Mouse (Mus musculus) T-helper 17 cell (primary cell): Measurements from ENCODE around the gene Efcab9.

Experiments
- in situ Hi-C, 2 experiments: fragments of 300-600 bp; cut with MboI, MseI; formaldehyde crosslinking; loops; 1 replicate in 1 of 2; 2 replicates in 1 of 2; pipeline ENCODE4 v1.15.1; 2025; ENCODE audit warnings: high pct_unique_total_duplicates in 2 of 2

Gene Efcab9

GRCm38 (mm10) chr11:32505091-32505739 is 26.7 kb downstream of the Efcab9 start:
- in situ Hi-C loops, result no loop called here

GRCm38 (mm10) chr11:32503711-32504110 is 28.2 kb downstream of the Efcab9 start:
- in situ Hi-C loops, result loop anchor here in 1 of 2 experiments (5.0 kb wide), 1 partner anchor 761 kb away; no protein-coding TSS in a partner anchor

- in situ Hi-C loops, result loop anchor here in 1 of 2 experiments (5.0 kb wide), 1 partner anchor 758 kb away; no protein-coding TSS in a partner anchor
Measured at GRCm38 (mm10) chr11:32499931-32500330, 31.9 kb downstream of the Efcab9 start.

GRCm38 (mm10) chr11:32498757-32499535 is 32.9 kb downstream of the Efcab9 start:
- in situ Hi-C loops, result no loop called here

GRCm38 (mm10) chr11:32495283-32495682 is 36.6 kb downstream of the Efcab9 start:
- in situ Hi-C loops, result no loop called here

- in situ Hi-C loops, result no loop called here
Measured at GRCm38 (mm10) chr11:32493312-32493711, 38.6 kb downstream of the Efcab9 start.

GRCm38 (mm10) chr11:32491079-32491478 is 40.8 kb downstream of the Efcab9 start:
- in situ Hi-C loops, result no loop called here

GRCm38 (mm10) chr11:32488808-32489670 is 42.8 kb downstream of the Efcab9 start:
- in situ Hi-C loops, result no loop called here

- in situ Hi-C loops, result no loop called here
Measured at GRCm38 (mm10) chr11:32488344-32488743, 43.5 kb downstream of the Efcab9 start.

- in situ Hi-C loops, result no loop called here
Measured at GRCm38 (mm10) chr11:32487501-32487900, 44.4 kb downstream of the Efcab9 start.

- in situ Hi-C loops, result no loop called here
Measured at GRCm38 (mm10) chr11:32486621-32487020, 45.3 kb downstream of the Efcab9 start.

GRCm38 (mm10) chr11:32485290-32485689 is 46.6 kb downstream of the Efcab9 start:
- in situ Hi-C loops, result no loop called here

GRCm38 (mm10) chr11:32481525-32481924 is 50.4 kb downstream of the Efcab9 start:
- in situ Hi-C loops, result no loop called here

- in situ Hi-C loops, result no loop called here
Measured at GRCm38 (mm10) chr11:32475487-32476236, 56.2 kb downstream of the Efcab9 start.

- in situ Hi-C loops, result loop anchor here in 1 of 2 experiments (25.0 kb wide), 1 partner anchor 1588 kb away; no protein-coding TSS in a partner anchor
Measured at GRCm38 (mm10) chr11:32474725-32475124, 57.2 kb downstream of the Efcab9 start.
